Mouse (Mus musculus) embryonic fibroblast, embryonic 13.5 days (primary cell): Measurements from ENCODE around the gene Icosl. TPM values are rescaled to one million over a fixed set of nuclear protein-coding genes. Genes with fewer than 3 reads are reported as not detected.

Experiments used
- H3K27ac ChIP-seq: 2 replicates; pipeline ENCODE4 v1.5.1; 2012; ENCODE audit warnings: low read length, control low read depth, inconsistent platforms; ENCODE audit not compliant: insufficient read depth
- H3K4me1 ChIP-seq: 2 replicates; pipeline ENCODE4 v1.6.1; 2011; ENCODE audit warnings: low read length; ENCODE audit not compliant: control insufficient read depth, insufficient read depth
- H3K4me3 ChIP-seq: 2 replicates; pipeline ENCODE4 v1.5.1; 2011; ENCODE audit warnings: mild to moderate bottlenecking, control low read depth, low read length; ENCODE audit not compliant: insufficient read depth
- CTCF ChIP-seq: IDR thresholded peaks from 2 replicates; pipeline ENCODE4 v1.5.1; 2011; ENCODE audit warnings: mild to moderate bottlenecking, control low read depth, low read length, moderate library complexity, borderline replicate concordance; ENCODE audit not compliant: insufficient read depth
- POLR2A ChIP-seq: IDR thresholded peaks from 2 replicates; pipeline ENCODE4 v1.6.1; 2011; ENCODE audit warnings: low read depth, mild to moderate bottlenecking, control low read depth, low read length, moderate library complexity
- polyA plus RNA-seq: library from polyadenylated mRNA; stranded (reverse); fragments of >200 nt; gene quantifications from 2 replicates; pipeline ENCODE4 v1.2.4, GENCODE M21; 2011; ENCODE audit warnings: low read depth; ENCODE audit not compliant: missing spikeins, insufficient read length

Gene Icosl
- polyA plus RNA-seq, 1 experiment = 0.98 TPM

GRCm38 (mm10) chr10:78043406-78043836 is 25.7 kb upstream of the Icosl start, which contains the start of gene Aire:
Aire (minus strand) TSS chr10:78043610.
- TF ChIP-seq CTCF (peak; percentile 66), POLR2A (no peak)
- H3K4me3 ChIP-seq = no peak within 1 kb of the TSS
- no peak within 1 kb of the TSS for H3K27ac ChIP-seq
- no peaks in the 10 kb centered on the region for H3K4me1 ChIP-seq

GRCm38 (mm10) chr10:78044531-78044930 is 24.6 kb upstream of the Icosl start:
- no peak overlapping the region for H3K4me3 ChIP-seq
- TF ChIP-seq POLR2A = no peak
- TF ChIP-seq CTCF = no peak
- H3K27ac ChIP-seq = no peak overlapping the region
- H3K4me1 ChIP-seq = no peaks in the 10 kb centered on the region

- Histone ChIP-seq H3K27ac (no peak overlapping the region), H3K4me1 (no peaks in the 10 kb centered on the region), H3K4me3 (no peak overlapping the region)
- TF ChIP-seq POLR2A = no peak
- no peak for TF ChIP-seq CTCF
These were observed 22.7 kb upstream of the Icosl start for GRCm38 (mm10) chr10:78046388-78046787.

GRCm38 (mm10) chr10:78048061-78048730 is 20.9 kb upstream of the Icosl start:
- TF ChIP-seq CTCF (no peak), POLR2A (no peak)
- Histone ChIP-seq H3K27ac (no peak overlapping the region), H3K4me3 (no peak overlapping the region), H3K4me1 (no peaks in the 10 kb centered on the region)

GRCm38 (mm10) chr10:78049519-78050035 is 19.5 kb upstream of the Icosl start:
- Histone ChIP-seq H3K4me3 (no peak overlapping the region), H3K27ac (no peak overlapping the region), H3K4me1 (no peaks in the 10 kb centered on the region)
- no peak for TF ChIP-seq POLR2A
- TF ChIP-seq CTCF = no peak

GRCm38 (mm10) chr10:78054633-78055565 is 14.2 kb upstream of the Icosl start:
- no peak for TF ChIP-seq POLR2A
- TF ChIP-seq CTCF = no peak
- no peak overlapping the region for H3K4me3 ChIP-seq
- H3K27ac ChIP-seq = 0 out of 2 replicates have a peak overlapping the region, but pooled peaks have one; percentile 10
- no peaks in the 10 kb centered on the region for H3K4me1 ChIP-seq

DNA sequence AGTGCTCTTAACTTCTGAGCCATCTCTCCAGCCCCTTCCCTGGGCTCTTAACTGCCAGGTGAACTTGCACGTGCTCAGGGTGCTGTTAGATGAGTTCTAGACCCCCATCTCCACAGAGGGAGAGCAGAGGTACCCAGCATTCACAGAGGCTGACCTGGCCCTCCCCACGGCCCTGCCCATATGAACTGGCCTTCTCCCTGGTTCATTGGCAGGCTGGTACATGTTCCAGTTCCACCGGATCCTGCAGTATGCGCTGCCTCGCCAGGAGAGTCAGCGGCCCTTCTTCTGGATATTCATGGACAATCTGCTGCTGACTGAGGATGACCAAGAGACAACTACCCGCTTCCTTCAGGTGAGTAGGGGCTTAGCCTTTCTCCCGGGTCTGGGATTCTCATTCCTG is 12.0 kb upstream of the Icosl start:
- Histone ChIP-seq H3K4me1 (no peaks in the 10 kb centered on the region), H3K4me3 (no peak overlapping the region), H3K27ac (no peak overlapping the region)
- TF ChIP-seq CTCF (no peak), POLR2A (no peak)

GRCm38 (mm10) chr10:78063122-78063521 is 6.0 kb upstream of the Icosl start:
- H3K27ac ChIP-seq = no peak overlapping the region
- no peak overlapping the region for H3K4me3 ChIP-seq
- H3K4me1 ChIP-seq = no peaks in the 10 kb centered on the region
- TF ChIP-seq POLR2A = no peak
- no peak for TF ChIP-seq CTCF

GRCm38 (mm10) chr10:78067226-78067625 is 1.9 kb upstream of the Icosl start:
- 0 out of 2 replicates have a peak, but pooled peaks cover 2% of the 10 kb centered on the region for H3K4me1 ChIP-seq
- no peak overlapping the region for H3K4me3 ChIP-seq
- no peak for TF ChIP-seq POLR2A
- TF ChIP-seq CTCF = no peak
- no peak overlapping the region for H3K27ac ChIP-seq
